Mouse (Mus musculus) c-Kit-positive CD71-negative TER-119-negative erythroid progenitor cells, embryonic 14.5 days (primary cell): Measurements from ENCODE around the gene Ppfia4.

Source experiments
- DNase-seq: peaks from one replicate; pipeline ENCODE4 v3.0.0-alpha.2; 2013; ENCODE audit warnings: low read depth

Gene Ppfia4

DNA sequence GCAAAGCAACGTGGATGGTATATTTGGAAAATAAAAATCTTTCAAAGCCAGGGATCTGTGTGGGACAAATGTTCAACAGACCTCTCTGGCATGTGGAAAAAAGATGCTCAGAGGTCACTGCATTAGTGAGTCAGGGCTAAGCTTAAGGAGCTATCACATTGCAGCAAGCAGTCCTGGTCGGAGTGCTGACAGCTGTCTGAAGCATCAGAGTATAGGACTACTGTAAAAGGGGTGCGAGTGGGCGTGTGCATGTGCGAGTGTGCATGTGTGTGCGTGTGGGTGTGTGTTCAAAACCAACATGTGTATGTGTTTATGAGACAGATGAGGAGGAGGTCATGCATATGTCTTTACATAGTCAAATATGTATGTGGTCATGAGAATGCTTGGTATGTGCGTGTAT, 6.4 kb upstream of the Ppfia4 start:
- DNase-seq = no peak

DNA sequence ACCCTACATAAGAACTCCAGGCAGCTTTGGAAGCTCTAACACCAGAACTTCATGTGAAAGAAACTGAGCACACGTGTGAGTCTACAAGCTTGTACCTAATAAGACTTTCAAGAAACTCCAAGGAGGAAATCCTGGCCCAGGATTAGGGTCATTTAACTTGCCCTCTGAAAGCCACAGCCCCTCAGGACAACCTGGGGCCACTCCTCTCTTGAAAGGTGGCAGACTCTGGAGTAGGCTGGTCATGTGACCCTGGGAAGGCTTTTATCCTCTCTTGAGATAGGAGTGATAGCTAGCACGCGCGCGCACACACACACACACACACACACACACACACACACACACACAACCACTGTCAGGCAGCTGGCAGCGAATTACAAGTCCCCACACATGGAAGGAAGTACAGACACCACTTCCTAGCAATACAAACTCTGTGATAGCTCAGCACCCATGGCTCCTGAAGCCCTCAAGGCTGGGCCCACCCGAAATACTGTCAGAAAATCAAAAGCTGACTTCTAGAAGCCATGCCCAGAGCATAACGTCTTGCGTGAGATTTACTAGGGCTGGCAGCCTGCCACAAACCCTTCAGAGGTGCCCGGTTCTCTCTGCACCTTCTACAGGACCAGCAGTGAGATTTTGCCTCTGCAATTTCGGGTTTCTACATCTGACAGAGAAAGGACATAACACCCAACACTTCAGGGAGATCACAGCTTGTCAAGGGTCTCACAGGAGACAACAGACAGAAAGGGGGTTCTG, 4.4 kb upstream of the Ppfia4 start:
- no peak for DNase-seq

- DNase-seq = no peak
Observed at GRCm38 (mm10) chr1:134335924-134336810, 3.4 kb upstream of the Ppfia4 start.

GRCm38 (mm10) chr1:134335211-134335923, 2.6 kb upstream of the Ppfia4 start:
- DNase-seq = no peak

- DNase-seq = no peak
Observed at GRCm38 (mm10) chr1:134334111-134334827, 1.5 kb upstream of the Ppfia4 start.

- DNase-seq = no peak
Observed at GRCm38 (mm10) chr1:134333371-134334110, 813 bp upstream of the Ppfia4 start.

DNA sequence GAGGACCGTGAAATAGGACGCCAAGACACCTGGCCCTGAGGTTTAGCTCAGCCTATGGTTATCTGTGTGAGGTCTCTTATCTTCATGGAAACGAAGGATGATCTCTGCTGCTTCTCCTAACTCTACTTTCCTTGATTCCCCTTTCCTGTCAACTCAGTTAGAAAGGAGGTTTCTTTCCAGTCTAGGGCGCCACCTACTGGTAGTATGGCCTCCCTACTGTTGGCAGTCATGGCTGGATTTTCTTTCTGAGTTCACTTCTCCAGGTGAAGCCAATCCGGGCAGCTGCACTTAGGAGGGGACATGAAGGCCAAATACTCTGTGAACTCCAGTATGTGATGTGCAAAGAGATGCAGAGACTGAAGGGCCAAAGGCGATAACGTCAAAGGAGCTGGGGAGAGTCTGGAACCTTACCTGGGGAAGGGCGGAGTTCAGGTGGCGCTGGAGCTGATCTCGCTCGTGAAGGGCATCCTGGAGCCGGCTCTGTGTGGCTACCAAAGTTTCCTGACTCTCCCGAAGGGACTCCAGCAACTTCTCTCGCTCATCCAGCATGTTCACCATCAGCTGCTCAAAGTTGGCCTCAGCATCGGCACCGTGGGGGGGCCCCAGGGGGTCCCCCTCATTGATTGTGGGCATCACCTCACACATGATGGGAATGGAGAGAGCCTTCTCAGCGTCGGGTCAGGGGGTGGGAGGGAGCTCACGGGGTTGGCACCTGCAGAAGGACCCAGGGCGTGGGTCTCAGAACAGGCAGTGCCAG, 671 bp downstream of the Ppfia4 start:
- peak; percentile 56 for DNase-seq

GRCm38 (mm10) chr1:134326841-134327346, 5.8 kb downstream of the Ppfia4 start:
- DNase-seq = no peak

DNA sequence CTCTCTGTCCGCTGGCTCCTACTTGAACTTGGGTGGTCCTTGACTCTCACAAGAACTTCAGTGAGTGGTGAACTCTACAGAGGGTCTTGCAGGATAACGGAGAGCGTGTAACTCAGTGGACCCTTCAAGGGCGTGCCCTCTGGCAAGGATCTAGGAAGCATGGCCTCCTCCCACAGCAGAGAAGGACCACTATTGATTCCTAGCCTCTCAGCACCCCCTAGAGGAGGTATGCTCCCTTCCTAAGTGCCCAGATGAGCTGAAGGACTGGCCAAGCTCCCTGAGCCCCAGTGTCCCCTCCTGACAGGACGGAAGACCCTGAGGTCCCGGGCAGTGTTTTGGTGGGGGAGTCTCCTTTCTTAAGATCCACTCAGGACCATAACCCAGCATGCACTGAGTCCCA, 10.1 kb downstream of the Ppfia4 start:
- DNase-seq = no peak

- no peak for DNase-seq
Observed at GRCm38 (mm10) chr1:134320691-134321301, 11.9 kb downstream of the Ppfia4 start.

DNA sequence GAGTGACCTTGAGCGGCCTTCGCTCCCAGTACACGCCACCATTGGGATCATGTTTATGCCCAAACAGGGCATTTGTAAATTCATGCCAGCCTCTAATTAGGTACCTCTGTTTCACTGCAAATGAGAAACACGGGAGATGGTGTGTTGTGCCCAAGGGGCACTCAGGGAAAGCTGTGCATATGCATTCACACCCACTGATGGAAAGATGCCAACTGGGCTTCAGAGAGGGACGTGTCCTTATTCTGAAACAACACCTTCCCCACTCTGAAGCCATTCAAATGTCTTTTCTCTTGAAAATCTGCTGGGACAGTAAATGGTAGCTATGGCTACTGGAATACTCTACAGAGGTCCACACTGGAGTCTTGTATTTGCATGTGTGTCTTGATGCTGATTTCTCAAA, 14.5 kb downstream of the Ppfia4 start:
- DNase-seq = no peak

GRCm38 (mm10) chr1:134316361-134316760, 16.4 kb downstream of the Ppfia4 start:
- DNase-seq = no peak

GRCm38 (mm10) chr1:134315181-134315580, 17.5 kb downstream of the Ppfia4 start:
- no peak for DNase-seq

GRCm38 (mm10) chr1:134311760-134312159, 21.0 kb downstream of the Ppfia4 start:
- DNase-seq = no peak

GRCm38 (mm10) chr1:134310729-134311128, 22.0 kb downstream of the Ppfia4 start:
- no peak for DNase-seq

DNA sequence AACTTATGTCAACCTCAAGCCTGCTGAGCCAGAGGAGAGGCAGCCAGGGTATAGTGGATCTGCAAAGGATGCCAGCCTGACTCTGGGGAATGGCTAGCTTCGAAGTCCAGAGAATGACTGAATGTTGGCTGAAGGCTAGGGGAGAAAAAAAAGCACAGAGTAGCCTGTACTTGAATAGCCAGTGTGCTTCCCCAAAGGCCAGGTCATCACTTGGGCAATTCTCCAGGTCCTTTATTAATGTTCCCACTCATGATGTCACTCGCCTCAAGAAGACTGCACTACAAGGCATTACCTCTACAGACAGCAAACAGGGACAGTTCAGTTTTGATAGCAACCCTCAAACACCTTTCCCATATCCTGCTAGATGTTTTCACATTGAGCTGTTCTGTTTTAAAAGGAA, 22.4 kb downstream of the Ppfia4 start:
- no peak for DNase-seq

DNA sequence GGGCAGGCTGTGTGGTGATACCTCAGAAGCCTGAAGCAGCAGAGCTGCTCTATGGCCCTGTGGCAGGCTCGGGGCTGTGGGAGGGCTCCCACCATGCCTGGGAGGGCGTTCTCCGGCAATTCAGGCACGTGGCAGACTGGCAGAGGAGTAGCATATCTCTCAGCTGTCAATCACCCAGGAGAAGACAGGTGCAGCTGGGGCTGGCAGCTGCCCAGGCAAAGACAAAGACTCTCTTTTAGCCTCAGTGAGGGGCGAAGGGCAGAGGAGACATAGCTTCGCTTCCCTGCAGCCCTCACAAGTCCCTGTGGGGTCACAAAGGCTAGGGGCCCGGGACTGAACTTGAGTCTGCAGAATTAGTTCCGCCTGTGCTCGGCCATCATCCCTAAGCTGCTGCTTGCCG, 25.3 kb downstream of the Ppfia4 start:
- DNase-seq = no peak

- DNase-seq = no peak
Observed at GRCm38 (mm10) chr1:134304940-134305339, 27.8 kb downstream of the Ppfia4 start.

DNA sequence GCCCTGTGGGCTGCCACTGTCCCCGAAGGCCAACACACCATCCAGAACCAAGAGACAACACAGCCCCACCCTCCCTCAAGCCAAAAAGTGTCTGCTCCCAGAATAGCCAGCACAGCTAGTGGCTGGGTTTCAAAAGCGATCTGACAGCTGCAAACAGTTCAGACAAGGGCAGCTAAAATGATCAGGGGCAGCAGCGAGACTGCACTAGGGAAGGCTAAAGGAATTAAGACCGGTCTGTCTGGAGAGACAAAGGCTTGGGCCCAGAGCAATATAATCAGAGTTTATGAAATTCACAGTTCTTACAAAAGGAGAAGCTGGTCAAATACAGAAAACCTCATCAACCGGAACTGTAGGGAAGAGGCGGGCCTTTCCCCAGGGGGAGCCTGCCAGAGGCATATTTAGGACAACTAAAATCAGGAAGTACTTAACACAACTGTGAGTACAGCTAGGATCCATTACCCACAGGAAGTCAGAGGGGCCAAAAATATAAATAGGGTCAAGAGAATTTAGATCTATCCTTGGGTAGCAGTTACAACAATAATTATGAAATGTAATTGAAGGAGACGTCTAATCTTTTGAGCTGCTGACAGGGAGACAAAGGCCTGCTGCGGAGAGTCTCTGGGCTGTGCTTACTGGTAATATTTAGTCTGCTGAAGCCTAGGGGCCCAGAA, 30.0 kb downstream of the Ppfia4 start:
- peak; percentile 48 for DNase-seq
